Mouse (Mus musculus) layer of hippocampus, adult 2 months (tissue): ENCODE measurements around the gene Wfdc21. TPM values are rescaled to one million over a fixed set of nuclear protein-coding genes. Genes with fewer than 3 reads are reported as not detected.

ENCODE experiments used
- DNase-seq, 2 experiments: peaks; one replicate each; pipeline ENCODE4 v3.0.0; 2022; ENCODE audit warnings: low spot score in 2 of 2
- H3K27ac ChIP-seq: fragments of 200-600 bp; 2 replicates; pipeline ENCODE4 v1.8.1; 2022
- H3K4me3 ChIP-seq: fragments of 200-600 bp; 2 replicates; pipeline ENCODE4 v1.8.1; 2022; ENCODE audit warnings: mild to moderate bottlenecking
- CTCF ChIP-seq: fragments of 200-600 bp; conservative IDR thresholded peaks from 2 replicates; pipeline ENCODE4 v1.8.1; 2022; ENCODE audit warnings: antibody characterized with exemption, mild to moderate bottlenecking, moderate library complexity
- total RNA-seq, 2 experiments: library from RNA; stranded (reverse); gene quantifications; 2 replicates each; pipeline ENCODE4 v1.2.3; 2021

The Wfdc21 gene
- total RNA-seq, 2 experiments from 2014 or later = not detected

- DNase-seq = no peak
- no peak for TF ChIP-seq CTCF
- Histone ChIP-seq H3K27ac (no peak overlapping the region), H3K4me3 (no peak overlapping the region)
Measured at GRCm38 (mm10) chr11:83771014-83771413, 24.3 kb downstream of the Wfdc21 start.

DNA sequence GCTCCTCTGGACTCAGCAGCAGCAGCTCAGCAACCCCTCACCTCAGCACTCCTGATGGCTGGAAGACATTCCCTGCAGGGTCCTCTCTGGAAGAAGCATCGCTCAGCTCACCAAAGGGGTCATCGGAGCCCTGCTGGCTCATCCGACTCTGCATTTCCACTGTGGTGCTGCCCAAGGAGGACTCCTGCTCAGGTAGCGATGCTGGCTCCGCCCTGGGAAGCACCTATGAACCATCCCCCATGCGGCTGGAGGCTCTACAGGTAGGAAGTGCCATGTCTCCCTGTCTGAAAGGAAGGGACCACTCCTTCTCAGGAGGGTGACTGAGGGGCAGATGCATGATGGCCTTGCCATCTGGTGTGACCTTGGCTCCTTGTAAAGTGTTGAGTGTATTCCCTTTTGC is 25.6 kb downstream of the Wfdc21 start:
- no peak for TF ChIP-seq CTCF
- DNase-seq = no peak
- no peak overlapping the region for H3K27ac ChIP-seq
- H3K4me3 ChIP-seq = no peak overlapping the region

DNA sequence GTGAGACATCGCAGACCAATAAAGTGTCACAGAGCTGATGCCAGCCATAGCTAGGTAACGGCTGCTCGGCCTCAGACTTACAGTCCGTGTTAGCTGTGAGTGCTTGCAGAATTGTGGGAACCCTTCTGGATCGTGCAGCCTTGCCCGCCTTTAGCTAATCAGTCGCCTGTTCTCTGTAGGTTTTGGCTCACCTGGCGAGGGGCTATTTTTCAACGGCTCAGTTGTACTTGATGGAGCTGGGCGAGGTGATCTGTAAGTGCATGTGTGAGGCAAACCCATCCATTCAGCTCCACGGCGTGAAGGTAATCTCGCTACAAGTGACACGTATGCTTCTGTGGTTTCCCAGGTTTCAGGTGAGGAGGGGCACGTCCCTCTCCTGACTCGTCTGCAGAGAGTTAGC is 27.0 kb downstream of the Wfdc21 start:
- no peak for TF ChIP-seq CTCF
- Histone ChIP-seq H3K4me3 (no peak overlapping the region), H3K27ac (no peak overlapping the region)
- no peak for DNase-seq

- no peak overlapping the region for H3K4me3 ChIP-seq
- TF ChIP-seq CTCF = no peak
- no peak for DNase-seq
- no peak overlapping the region for H3K27ac ChIP-seq
Measured at GRCm38 (mm10) chr11:83774324-83774723, 27.6 kb downstream of the Wfdc21 start.

- DNase-seq = no peak
- no peak for TF ChIP-seq CTCF
- Histone ChIP-seq H3K27ac (no peak overlapping the region), H3K4me3 (no peak overlapping the region)
Measured at GRCm38 (mm10) chr11:83776798-83777197, 30.1 kb downstream of the Wfdc21 start.

- TF ChIP-seq CTCF = no peak
- no peak for DNase-seq
- H3K4me3 ChIP-seq = no peak overlapping the region
- H3K27ac ChIP-seq = 0 out of 2 replicates have a peak overlapping the region, but pooled peaks have one; percentile 28
Measured at GRCm38 (mm10) chr11:83783931-83784600, 37.3 kb downstream of the Wfdc21 start.

GRCm38 (mm10) chr11:83784661-83785060 is 37.9 kb downstream of the Wfdc21 start:
- DNase-seq = peak in 1 of 2 experiments; percentile 46
- no peak overlapping the region for H3K4me3 ChIP-seq

DNA sequence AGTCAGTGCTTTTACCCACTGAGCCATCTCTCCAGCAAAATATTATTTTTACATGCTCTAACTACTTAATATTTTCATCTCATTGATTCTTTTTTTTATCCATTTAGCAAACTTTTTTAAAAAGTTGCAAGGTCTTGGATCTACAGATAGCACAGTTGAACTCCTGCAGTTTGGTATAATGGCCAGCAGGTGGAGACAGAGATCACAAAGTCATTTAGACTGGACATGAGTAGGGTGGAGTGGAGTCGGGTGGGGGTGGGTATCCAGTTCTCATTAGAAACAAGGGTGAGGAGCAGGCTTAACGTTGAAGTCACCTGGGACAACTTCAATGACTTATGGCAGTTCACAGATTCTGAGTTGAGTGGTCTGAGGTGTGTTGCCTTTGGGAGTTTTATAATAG is 38.6 kb downstream of the Wfdc21 start:
- peak; percentile 40 to 52 for DNase-seq

More at GRCm38 (mm10) chr11:83784661-83785060, 37.9 kb downstream of the Wfdc21 start:
- peak; percentile 71 for TF ChIP-seq CTCF
- no peak overlapping the region for H3K27ac ChIP-seq

DNA sequence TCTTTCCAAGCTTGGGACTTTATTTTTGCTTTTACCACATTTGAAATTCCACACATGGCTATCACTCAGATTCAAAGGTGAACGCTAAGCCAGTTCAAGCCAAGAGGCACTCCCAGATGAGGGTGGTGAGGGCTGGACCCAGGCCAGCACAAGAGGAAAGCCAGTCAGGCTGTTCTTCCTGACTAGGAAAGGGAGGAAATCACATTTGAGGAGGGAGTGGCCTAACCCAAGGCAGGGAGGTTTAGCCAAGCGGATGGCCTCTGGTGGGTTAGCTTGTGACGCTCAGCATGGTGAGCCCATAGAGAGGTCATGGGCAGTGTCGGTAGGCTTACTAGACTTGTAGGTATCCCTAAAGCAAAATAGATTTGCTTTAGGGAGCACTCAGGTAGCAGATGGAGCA is 40.1 kb downstream of the Wfdc21 start:
- DNase-seq = no peak
- Histone ChIP-seq H3K27ac (no peak overlapping the region), H3K4me3 (no peak overlapping the region)
- TF ChIP-seq CTCF = no peak

More for the DNA sequence above, 38.6 kb downstream of the Wfdc21 start:
- Histone ChIP-seq H3K27ac (no peak overlapping the region), H3K4me3 (no peak overlapping the region)
- peak; percentile 80 for TF ChIP-seq CTCF

GRCm38 (mm10) chr11:83787401-83788021 is 40.8 kb downstream of the Wfdc21 start:
- Histone ChIP-seq H3K4me3 (no peak overlapping the region), H3K27ac (no peak overlapping the region)
- peak; percentile 66 for TF ChIP-seq CTCF
- DNase-seq = no peak

GRCm38 (mm10) chr11:83788331-83788730 is 41.6 kb downstream of the Wfdc21 start:
- no peak for DNase-seq
- no peak for TF ChIP-seq CTCF
- Histone ChIP-seq H3K27ac (no peak overlapping the region), H3K4me3 (no peak overlapping the region)

DNA sequence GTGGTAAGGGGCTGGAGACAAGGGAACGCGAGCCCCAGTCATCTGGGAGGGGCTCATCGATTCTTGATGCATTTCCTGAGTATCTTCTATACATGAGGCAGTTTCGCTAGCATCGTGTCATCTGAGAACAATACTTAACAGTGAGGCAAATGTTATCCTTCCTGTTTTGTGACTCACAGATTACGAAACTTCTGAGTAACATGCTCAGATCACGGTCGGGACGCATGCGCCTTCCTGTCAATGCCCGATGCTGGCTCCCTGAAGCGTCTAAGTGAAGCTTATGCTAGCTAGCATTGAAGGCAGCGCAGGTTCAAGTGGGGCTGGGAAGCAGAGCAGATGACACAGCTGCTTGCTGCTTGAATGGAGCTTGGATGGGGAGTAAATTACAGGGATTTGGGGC is 42.5 kb downstream of the Wfdc21 start:
- TF ChIP-seq CTCF = no peak
- no peak overlapping the region for H3K4me3 ChIP-seq
- no peak overlapping the region for H3K27ac ChIP-seq
- peak in 1 of 2 experiments; percentile 37 for DNase-seq

DNA sequence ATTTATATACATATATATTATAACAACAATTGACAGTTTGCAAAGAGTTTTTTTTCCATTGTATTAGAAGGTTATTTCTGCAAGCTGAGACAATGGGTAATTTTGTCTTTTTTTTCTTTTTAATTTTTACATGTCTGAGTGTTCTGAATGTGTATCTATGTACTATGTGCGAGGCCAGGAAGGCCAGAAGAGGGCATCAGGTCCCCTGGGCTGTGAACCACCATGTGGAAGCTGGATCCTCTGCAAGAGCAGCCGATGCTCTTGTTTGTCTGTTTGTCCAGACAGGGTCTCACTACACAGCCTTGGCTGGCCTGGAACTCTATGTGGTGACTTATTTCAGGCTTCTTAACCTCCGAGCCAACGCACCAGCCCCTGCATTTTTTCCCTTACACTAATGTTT is 44.4 kb downstream of the Wfdc21 start:
- no peak for DNase-seq
- H3K4me3 ChIP-seq = no peak overlapping the region
- H3K27ac ChIP-seq = no peak overlapping the region
- TF ChIP-seq CTCF = no peak
